Mouse (Mus musculus): ENCODE measurements at regions not wholly inside any gene's neighbourhood (a gene's known extent, or its start where the extent isn't known, plus 50 kb on each side); places are given as distances from the start of the nearest gene placed in this dataset.

DNA sequence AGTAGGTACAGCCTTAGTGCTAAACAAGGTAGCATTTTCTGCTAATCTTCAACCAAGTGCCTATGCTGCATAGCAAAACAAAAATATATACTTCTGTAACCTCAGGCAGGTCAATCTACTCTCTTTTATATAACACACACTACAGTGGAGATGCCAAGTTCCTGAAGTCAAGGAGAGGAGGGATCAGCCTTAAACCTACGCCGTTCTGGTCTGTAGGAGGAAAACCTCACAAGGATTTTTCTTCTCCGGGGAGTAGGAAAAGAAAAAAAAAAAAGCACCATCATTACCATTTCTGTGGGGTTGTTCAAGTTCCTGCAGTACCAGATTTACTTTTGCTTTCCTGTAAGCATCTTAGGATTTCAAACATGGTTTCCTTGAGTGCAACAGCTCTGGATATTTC lies 271.5 kb upstream of the Emcn start:
- Histone ChIP-seq H3K4me2 (ENCODE audit: low read depth, low read length, severe bottlenecking) (no peak overlapping the region), H3K9me3 (ENCODE audit: control insufficient read depth, low read length) (no peaks in the 10 kb centered on the region), H3K9ac (ENCODE audit: low read length) (no peak overlapping the region), H3K27me3 (ENCODE audit: control insufficient read depth, insufficient read depth, low read length) (no peaks in the 10 kb centered on the region), H3K4me1 (replicated peaks; ENCODE audit: control insufficient read depth, insufficient read depth, low read length) (no peaks in the 10 kb centered on the region), H3K27ac (ENCODE audit: low read depth, low read length) (no peak overlapping the region), H3K36me3 (ENCODE audit: control insufficient read depth, insufficient read depth, low read length) (no peaks in the 10 kb centered on the region), H3K4me3 (ENCODE audit: low read depth, low read length) (no peak overlapping the region)
- WGBS, result 99% methylated on average over 3 of the region's 3 CpGs
- ATAC-seq (replicated peaks; ENCODE audit: low FRiP score) (no peak), DNase-seq (ENCODE audit: low spot score) (no peak)

DNA sequence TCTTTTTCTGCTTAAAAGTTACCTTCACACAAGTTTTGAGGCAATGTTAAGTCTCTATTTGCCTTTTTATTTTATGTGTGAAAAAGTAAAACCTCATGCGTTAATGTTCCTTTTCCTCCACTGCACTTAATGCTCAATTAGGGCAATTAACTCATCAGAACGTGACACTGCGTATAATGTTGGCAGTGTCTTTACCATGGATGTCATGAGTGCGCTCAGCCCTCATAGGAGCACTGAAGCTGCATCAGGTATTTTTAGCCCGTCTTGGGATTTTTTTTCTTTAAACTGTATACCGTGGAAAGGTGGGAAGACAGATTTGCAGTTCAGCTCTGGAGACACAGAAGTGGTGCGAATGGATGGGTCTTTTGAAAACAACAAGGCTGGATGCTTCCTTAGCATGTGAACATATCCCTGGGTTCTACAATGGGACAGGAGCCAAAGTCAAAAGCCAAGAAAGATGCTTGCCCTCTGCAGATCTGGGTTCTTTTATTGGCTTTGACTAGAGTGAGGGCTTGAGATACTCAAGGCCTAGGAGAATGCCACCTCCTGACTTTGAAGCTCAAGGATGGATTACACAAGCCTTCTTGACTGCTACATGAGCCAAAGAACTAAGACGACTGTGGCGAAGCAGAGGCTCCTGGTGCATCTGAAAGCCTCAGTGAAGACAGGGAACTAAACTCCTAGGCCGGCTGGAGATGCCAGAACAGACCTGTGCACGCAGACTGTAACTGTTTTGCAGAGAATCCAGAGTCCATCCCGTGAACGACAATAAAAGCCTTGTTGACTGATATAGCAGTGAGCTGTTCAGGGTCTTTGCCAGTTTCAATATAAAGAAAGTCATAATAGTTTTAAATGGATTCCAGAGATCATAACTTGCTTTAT lies 262.9 kb upstream of the Emcn start:
- no peaks in the 10 kb centered on the region for H3K36me3 ChIP-seq (ENCODE audit: control insufficient read depth, insufficient read depth, low read length)
- no peaks in the 10 kb centered on the region for H3K4me1 ChIP-seq (replicated peaks; ENCODE audit: control insufficient read depth, insufficient read depth, low read length)
- DNase-seq (ENCODE audit: low spot score) (no peak), ATAC-seq (replicated peaks; ENCODE audit: low FRiP score) (no peak)
- H3K9me3 ChIP-seq (ENCODE audit: control insufficient read depth, low read length), result no peaks in the 10 kb centered on the region
- H3K4me3 ChIP-seq (ENCODE audit: low read depth, low read length), result no peak overlapping the region
- H3K4me2 ChIP-seq (ENCODE audit: low read depth, low read length, severe bottlenecking), result no peak overlapping the region
- 91% methylated on average over 13 of the region's 13 CpGs for WGBS
- H3K9ac ChIP-seq (ENCODE audit: low read length), result no peak overlapping the region
- H3K27ac ChIP-seq (ENCODE audit: low read depth, low read length), result no peak overlapping the region
- H3K27me3 ChIP-seq (ENCODE audit: control insufficient read depth, insufficient read depth, low read length), result no peaks in the 10 kb centered on the region

DNA sequence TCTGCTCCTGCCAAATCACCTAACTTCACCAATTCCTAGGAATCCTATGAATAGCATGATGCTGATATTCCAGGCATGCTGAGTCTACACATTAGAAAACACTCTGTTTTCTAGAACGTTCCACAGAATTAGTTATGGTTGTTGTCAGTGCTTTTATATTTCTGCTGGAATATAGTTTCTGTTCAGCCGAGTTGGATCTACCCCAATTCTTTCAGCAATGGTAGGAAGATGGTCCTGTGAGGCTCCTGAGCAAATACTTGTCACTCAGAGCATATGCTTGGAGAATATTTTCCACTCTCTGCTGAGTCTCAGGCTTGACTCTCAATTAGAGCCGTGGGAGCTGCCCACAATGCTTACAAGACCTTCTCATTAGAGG lies 262.3 kb upstream of the Emcn start:
- ATAC-seq (replicated peaks; ENCODE audit: low FRiP score) (no peak), DNase-seq (ENCODE audit: low spot score) (no peak)
- Histone ChIP-seq H3K27me3 (ENCODE audit: control insufficient read depth, insufficient read depth, low read length) (no peaks in the 10 kb centered on the region), H3K4me2 (ENCODE audit: low read depth, low read length, severe bottlenecking) (no peak overlapping the region), H3K27ac (ENCODE audit: low read depth, low read length) (no peak overlapping the region), H3K36me3 (ENCODE audit: control insufficient read depth, insufficient read depth, low read length) (no peaks in the 10 kb centered on the region), H3K4me3 (ENCODE audit: low read depth, low read length) (no peak overlapping the region), H3K4me1 (replicated peaks; ENCODE audit: control insufficient read depth, insufficient read depth, low read length) (no peaks in the 10 kb centered on the region), H3K9ac (ENCODE audit: low read length) (no peak overlapping the region), H3K9me3 (ENCODE audit: control insufficient read depth, low read length) (no peaks in the 10 kb centered on the region)
- 87% methylated on average over 3 of the region's 3 CpGs for WGBS

DNA sequence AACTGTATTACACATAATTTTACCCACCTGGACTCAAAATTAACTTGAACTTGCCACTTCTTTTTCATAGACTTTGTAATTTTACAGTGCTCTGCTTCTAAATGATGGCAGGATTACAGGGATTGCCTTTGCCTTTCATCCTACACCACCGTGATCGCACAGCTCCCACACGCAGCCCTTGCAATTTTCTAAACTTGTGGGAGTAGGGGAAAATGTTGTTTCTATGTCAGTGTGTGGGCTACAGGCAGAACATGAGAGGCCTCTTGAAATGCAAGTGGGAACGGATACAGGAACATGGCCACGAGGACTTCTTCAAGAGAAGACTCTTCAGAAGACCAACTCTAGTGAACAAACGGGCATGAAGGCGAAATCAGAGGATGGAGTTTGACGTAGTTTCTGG lies 254.0 kb upstream of the Emcn start:
- Histone ChIP-seq H3K4me3 (ENCODE audit: low read depth, low read length) (no peak overlapping the region), H3K9ac (ENCODE audit: low read length) (no peak overlapping the region), H3K36me3 (ENCODE audit: control insufficient read depth, insufficient read depth, low read length) (no peaks in the 10 kb centered on the region), H3K4me1 (replicated peaks; ENCODE audit: control insufficient read depth, insufficient read depth, low read length) (no peaks in the 10 kb centered on the region), H3K4me2 (ENCODE audit: low read depth, low read length, severe bottlenecking) (no peak overlapping the region), H3K9me3 (ENCODE audit: control insufficient read depth, low read length) (no peaks in the 10 kb centered on the region), H3K27me3 (ENCODE audit: control insufficient read depth, insufficient read depth, low read length) (no peaks in the 10 kb centered on the region), H3K27ac (ENCODE audit: low read depth, low read length) (no peak overlapping the region)
- DNase-seq (ENCODE audit: low spot score) (no peak), ATAC-seq (replicated peaks; ENCODE audit: low FRiP score) (no peak)
- WGBS, result 94% methylated on average over 8 of the region's 8 CpGs

DNA sequence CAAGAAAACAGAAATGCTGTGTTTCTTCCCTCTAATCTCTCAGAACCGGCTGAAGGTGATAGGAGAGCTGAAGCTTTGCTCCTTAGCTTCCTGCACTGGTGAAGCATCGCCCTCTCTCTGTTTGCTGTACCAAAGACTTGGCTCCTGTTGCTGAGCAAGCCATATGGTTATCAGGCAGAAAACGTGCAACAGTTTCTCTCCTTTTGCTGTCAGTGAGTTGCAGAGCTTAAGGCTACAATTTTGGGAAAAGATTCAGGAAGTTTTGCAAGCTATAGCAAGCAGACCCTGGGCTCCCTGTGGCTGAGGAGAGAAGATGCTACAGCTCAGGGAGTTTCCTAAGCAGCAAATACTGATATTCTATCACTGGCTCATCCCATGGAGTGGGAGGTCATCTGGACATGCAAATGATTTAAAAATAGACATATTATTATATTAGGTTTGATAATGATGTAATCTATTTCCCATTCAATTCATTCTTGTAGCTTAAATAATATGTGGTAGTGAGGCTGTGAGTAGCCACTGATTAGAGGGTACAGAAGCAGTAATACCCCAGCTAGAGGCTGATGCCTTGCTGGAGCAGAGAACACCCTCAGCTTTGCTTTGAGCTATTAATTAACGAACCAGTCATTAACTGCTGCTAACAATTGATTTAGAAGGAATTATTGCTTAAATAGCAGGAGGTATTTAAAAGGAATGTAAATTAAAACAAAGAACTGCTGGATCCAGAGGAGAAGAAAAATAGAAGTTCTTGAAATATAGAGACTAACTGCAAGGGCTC lies 240.1 kb upstream of the Emcn start:
- Histone ChIP-seq H3K27me3 (ENCODE audit: control insufficient read depth, insufficient read depth, low read length) (no peaks in the 10 kb centered on the region), H3K36me3 (ENCODE audit: control insufficient read depth, insufficient read depth, low read length) (no peaks in the 10 kb centered on the region), H3K4me2 (ENCODE audit: low read depth, low read length, severe bottlenecking) (no peak overlapping the region), H3K27ac (ENCODE audit: low read depth, low read length) (no peak overlapping the region), H3K4me1 (replicated peaks; ENCODE audit: control insufficient read depth, insufficient read depth, low read length) (no peaks in the 10 kb centered on the region), H3K4me3 (ENCODE audit: low read depth, low read length) (no peak overlapping the region), H3K9me3 (ENCODE audit: control insufficient read depth, low read length) (no peaks in the 10 kb centered on the region), H3K9ac (ENCODE audit: low read length) (no peak overlapping the region)
- ATAC-seq (replicated peaks; ENCODE audit: low FRiP score) (no peak), DNase-seq (ENCODE audit: low spot score) (no peak)
- 59% methylated on average over 4 of the region's 4 CpGs for WGBS

DNA sequence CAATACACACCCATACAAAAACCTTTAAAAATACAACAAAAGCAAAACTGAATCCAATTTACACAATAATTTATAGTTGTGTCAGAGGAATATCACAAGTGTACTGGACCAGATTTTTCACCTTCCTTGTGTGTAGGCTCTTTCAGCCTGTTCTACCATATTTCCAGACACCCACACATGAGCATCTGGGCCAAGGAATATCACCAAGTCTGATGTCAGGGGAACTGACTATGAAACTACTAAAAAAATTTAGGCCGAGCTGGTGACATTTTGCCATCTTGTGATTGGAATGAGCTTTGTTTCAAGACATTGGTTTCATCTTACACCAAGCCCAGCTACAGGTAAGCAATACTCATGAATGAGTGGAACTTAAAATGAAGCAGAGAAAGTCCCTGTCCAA lies 234.9 kb upstream of the Emcn start:
- no peak overlapping the region for H3K4me3 ChIP-seq (ENCODE audit: low read depth, low read length)
- no peak overlapping the region for H3K4me2 ChIP-seq (ENCODE audit: low read depth, low read length, severe bottlenecking)
- ATAC-seq (replicated peaks; ENCODE audit: low FRiP score), result no peak
- WGBS, result 82% methylated on average over 1 of the region's 1 CpGs
- H3K27ac ChIP-seq (ENCODE audit: low read depth, low read length), result no peak overlapping the region
- H3K9ac ChIP-seq (ENCODE audit: low read length), result no peak overlapping the region
- no peaks in the 10 kb centered on the region for H3K4me1 ChIP-seq (replicated peaks; ENCODE audit: control insufficient read depth, insufficient read depth, low read length)
- no peaks in the 10 kb centered on the region for H3K9me3 ChIP-seq (ENCODE audit: control insufficient read depth, low read length)
- DNase-seq (ENCODE audit: low spot score), result no peak
- no peaks in the 10 kb centered on the region for H3K27me3 ChIP-seq (ENCODE audit: control insufficient read depth, insufficient read depth, low read length)
- no peaks in the 10 kb centered on the region for H3K36me3 ChIP-seq (ENCODE audit: control insufficient read depth, insufficient read depth, low read length)

DNA sequence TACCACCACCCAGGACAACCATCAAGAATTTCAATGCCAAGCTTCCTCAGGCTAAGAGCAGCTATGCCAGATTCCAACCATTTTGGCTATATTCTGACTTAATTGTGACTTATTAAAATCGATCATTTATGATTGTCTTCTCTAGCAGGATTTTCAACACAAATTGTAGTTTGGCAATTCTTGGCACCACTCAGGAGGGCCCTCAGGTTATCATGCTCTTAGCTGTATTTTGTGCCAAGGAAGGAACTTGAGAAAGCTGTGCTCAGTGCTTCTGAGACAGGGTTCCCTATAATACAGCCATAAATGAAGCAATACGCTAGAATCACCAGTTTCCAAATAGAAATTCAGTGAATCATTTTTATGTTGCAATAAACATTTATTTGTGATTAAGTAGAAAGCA lies 232.7 kb upstream of the Emcn start:
- Histone ChIP-seq H3K4me2 (ENCODE audit: low read depth, low read length, severe bottlenecking) (no peak overlapping the region), H3K4me3 (ENCODE audit: low read depth, low read length) (no peak overlapping the region), H3K36me3 (ENCODE audit: control insufficient read depth, insufficient read depth, low read length) (no peaks in the 10 kb centered on the region), H3K4me1 (replicated peaks; ENCODE audit: control insufficient read depth, insufficient read depth, low read length) (no peaks in the 10 kb centered on the region), H3K9ac (ENCODE audit: low read length) (no peak overlapping the region), H3K27ac (ENCODE audit: low read depth, low read length) (no peak overlapping the region), H3K9me3 (ENCODE audit: control insufficient read depth, low read length) (no peaks in the 10 kb centered on the region), H3K27me3 (ENCODE audit: control insufficient read depth, insufficient read depth, low read length) (no peaks in the 10 kb centered on the region)
- 90% methylated on average over 2 of the region's 2 CpGs for WGBS
- DNase-seq (ENCODE audit: low spot score), result no peak
- ATAC-seq (replicated peaks; ENCODE audit: low FRiP score), result no peak

DNA sequence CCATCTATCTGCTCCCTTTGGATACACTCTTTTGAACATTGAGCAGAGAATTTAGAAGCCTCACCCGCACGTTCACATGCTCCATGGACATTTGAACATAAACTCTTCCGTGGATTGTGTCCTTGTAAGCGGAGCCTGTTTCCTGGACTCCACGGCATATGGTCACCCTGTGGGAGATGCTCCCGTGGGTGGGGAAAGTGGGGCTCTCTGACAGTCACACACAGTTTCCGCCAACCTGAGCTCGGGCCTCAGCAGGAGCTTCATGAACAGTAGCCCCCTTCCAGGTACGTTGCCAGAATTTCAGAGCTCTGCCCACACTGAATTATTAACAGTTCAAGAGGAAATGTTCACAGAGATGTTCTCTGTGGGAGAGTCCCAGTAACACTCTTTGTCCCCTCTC lies 231.1 kb upstream of the Emcn start:
- Histone ChIP-seq H3K4me2 (ENCODE audit: low read depth, low read length, severe bottlenecking) (no peak overlapping the region), H3K4me3 (ENCODE audit: low read depth, low read length) (no peak overlapping the region), H3K9me3 (ENCODE audit: control insufficient read depth, low read length) (no peaks in the 10 kb centered on the region), H3K36me3 (ENCODE audit: control insufficient read depth, insufficient read depth, low read length) (no peaks in the 10 kb centered on the region), H3K4me1 (replicated peaks; ENCODE audit: control insufficient read depth, insufficient read depth, low read length) (no peaks in the 10 kb centered on the region), H3K27me3 (ENCODE audit: control insufficient read depth, insufficient read depth, low read length) (no peaks in the 10 kb centered on the region), H3K27ac (ENCODE audit: low read depth, low read length) (no peak overlapping the region), H3K9ac (ENCODE audit: low read length) (no peak overlapping the region)
- ATAC-seq (replicated peaks; ENCODE audit: low FRiP score), result no peak
- 90% methylated on average over 9 of the region's 9 CpGs for WGBS
- no peak for DNase-seq (ENCODE audit: low spot score)

DNA sequence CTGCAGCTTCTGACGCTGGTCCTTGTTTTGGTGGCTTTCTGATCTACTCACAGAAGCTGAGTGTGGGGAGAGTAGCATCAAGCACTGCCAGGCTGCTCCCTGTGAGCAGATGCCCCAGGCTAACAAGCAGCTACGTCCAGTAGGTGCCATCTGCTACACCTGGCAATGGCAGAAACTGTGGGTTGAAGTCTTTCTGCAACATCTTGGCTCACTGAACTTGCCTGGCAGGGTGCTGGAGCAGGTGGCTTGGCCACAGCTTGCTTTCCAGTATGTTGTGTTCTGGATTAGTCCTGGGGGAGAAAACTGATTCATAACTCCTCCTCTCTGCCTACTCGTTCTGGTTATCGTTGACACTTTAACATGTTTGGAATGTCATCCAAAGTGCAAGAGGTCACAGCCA lies 230.4 kb upstream of the Emcn start:
- Histone ChIP-seq H3K9me3 (ENCODE audit: control insufficient read depth, low read length) (no peaks in the 10 kb centered on the region), H3K27ac (ENCODE audit: low read depth, low read length) (no peak overlapping the region), H3K9ac (ENCODE audit: low read length) (no peak overlapping the region), H3K36me3 (ENCODE audit: control insufficient read depth, insufficient read depth, low read length) (no peaks in the 10 kb centered on the region), H3K4me3 (ENCODE audit: low read depth, low read length) (no peak overlapping the region), H3K4me2 (ENCODE audit: low read depth, low read length, severe bottlenecking) (no peak overlapping the region), H3K27me3 (ENCODE audit: control insufficient read depth, insufficient read depth, low read length) (no peaks in the 10 kb centered on the region), H3K4me1 (replicated peaks; ENCODE audit: control insufficient read depth, insufficient read depth, low read length) (no peaks in the 10 kb centered on the region)
- 90% methylated on average over 4 of the region's 4 CpGs for WGBS
- DNase-seq (ENCODE audit: low spot score) (no peak), ATAC-seq (replicated peaks; ENCODE audit: low FRiP score) (no peak)

All from forebrain, embryonic 11.5 days (tissue).